Mouse (Mus musculus) liver, embryonic 12.5 days (tissue): ENCODE results near the gene Ptprr. TPM values are rescaled to one million over a fixed set of nuclear protein-coding genes. Genes with fewer than 3 reads are reported as not detected.

Experiments used
- ATAC-seq: fragments of 200-750 bp; cut with Nextera tagmentation; 2 replicates; pipeline ENCODE4 v1.8.0; 2017; ENCODE audit warnings: moderate number of reproducible peaks, mild to moderate bottlenecking, moderate library complexity
- H3K27ac ChIP-seq: fragments of 300-500 bp; sonication (generic); 2 replicates; pipeline ENCODE4 v1.5.1; 2016; ENCODE audit warnings: mild to moderate bottlenecking
- H3K27me3 ChIP-seq: fragments of 300-500 bp; sonication (generic); replicated peaks from 2 replicates; pipeline ENCODE4 v1.6.1; 2016; ENCODE audit warnings: mild to moderate bottlenecking, moderate library complexity
- H3K36me3 ChIP-seq: fragments of 300-500 bp; sonication (generic); 2 replicates; pipeline ENCODE4 v1.6.1; 2016; ENCODE audit warnings: mild to moderate bottlenecking, moderate library complexity
- H3K4me1 ChIP-seq: fragments of 300-500 bp; sonication (generic); 2 replicates; pipeline ENCODE4 v1.6.1; 2016
- H3K4me2 ChIP-seq: fragments of 300-500 bp; sonication (generic); 2 replicates; pipeline ENCODE4 v1.6.1; 2016; ENCODE audit warnings: mild to moderate bottlenecking, moderate library complexity
- H3K4me3 ChIP-seq: fragments of 300-500 bp; sonication (generic); 2 replicates; pipeline ENCODE4 v1.5.1; 2016; ENCODE audit warnings: mild to moderate bottlenecking, moderate library complexity
- H3K9ac ChIP-seq: fragments of 300-500 bp; sonication (generic); 2 replicates; pipeline ENCODE4 v1.6.1; 2016; ENCODE audit warnings: mild to moderate bottlenecking, moderate library complexity
- H3K9me3 ChIP-seq: fragments of 300-500 bp; sonication (generic); replicated peaks from 2 replicates; pipeline ENCODE4 v1.6.1; 2016; ENCODE audit warnings: mild to moderate bottlenecking, moderate library complexity
- WGBS: fragments of 180-500 bp; shearing (Covaris S2); methylation state at CpG from one replicate; pipeline ENCODE4 v1.1.7; 2016; ENCODE audit not compliant: insufficient replicate concordance; 5-methylcytosine and 5-hydroxymethylcytosine counted together
- polyA plus RNA-seq: library from polyadenylated mRNA; unstranded; fragments of >200 nt; fragmentation: Nextera tagmentation; extraction: Ambion mirVana; gene quantifications from 2 replicates; pipeline ENCODE4 v1.2.1, GENCODE M21; 2016

The Ptprr gene
- polyA plus RNA-seq, 1 experiment from 2014 or later, result 0.04 TPM

DNA sequence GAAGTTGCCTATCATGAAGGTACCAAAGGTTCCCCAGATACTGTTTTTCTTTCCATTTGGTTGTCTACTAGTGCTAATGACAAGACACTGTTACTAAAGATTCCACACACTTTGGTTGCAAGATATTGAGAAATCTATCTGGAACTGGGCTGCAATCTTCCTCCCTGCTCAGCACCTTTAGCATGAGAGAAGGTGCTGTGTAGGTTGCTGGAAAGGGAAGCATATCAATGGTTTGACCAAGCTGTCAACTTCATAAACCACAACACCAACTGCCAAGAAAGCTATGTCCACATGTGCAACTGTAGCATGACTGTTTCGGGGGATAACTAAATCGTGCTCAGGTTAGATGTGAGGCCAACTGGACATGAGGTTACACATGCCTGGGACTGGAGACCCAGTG, 103.5 kb downstream of the Ptprr start:
- no peak overlapping the region for H3K4me3 ChIP-seq
- H3K4me2 ChIP-seq, result no peak overlapping the region
- no peaks in the 10 kb centered on the region for H3K27me3 ChIP-seq
- no peak overlapping the region for H3K27ac ChIP-seq
- H3K9me3 ChIP-seq, result no peaks in the 10 kb centered on the region
- ATAC-seq, result no peak
- H3K36me3 ChIP-seq, result no peaks in the 10 kb centered on the region
- no peak overlapping the region for H3K9ac ChIP-seq
- 33% methylated on average over 2 of the region's 2 CpGs for WGBS
- H3K4me1 ChIP-seq, result no peaks in the 10 kb centered on the region

DNA sequence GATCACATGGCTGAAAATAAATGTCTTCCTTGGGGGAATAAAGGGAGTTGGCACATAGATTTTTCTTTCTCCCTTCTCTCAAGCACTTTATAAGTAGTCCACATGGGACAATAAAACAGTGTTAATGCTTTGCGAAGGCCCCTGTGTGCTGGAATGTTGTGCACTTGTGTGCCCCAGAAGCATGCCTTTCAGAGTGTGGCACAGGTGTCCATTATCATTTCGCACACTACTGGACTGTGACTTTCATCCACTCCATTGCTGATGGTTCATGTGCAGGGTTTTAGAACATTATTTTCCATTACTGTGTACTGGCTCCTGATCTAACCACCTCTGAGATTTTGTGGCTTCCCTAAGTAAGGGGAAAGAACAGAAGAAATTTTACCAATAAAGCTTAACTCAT, 105.8 kb downstream of the Ptprr start:
- no peak overlapping the region for H3K4me3 ChIP-seq
- no peak overlapping the region for H3K4me2 ChIP-seq
- H3K4me1 ChIP-seq, result no peaks in the 10 kb centered on the region
- no peaks in the 10 kb centered on the region for H3K27me3 ChIP-seq
- ATAC-seq, result no peak
- no peak overlapping the region for H3K9ac ChIP-seq
- H3K36me3 ChIP-seq, result no peaks in the 10 kb centered on the region
- WGBS, result 73% methylated on average over 2 of the region's 2 CpGs
- no peaks in the 10 kb centered on the region for H3K9me3 ChIP-seq
- no peak overlapping the region for H3K27ac ChIP-seq

DNA sequence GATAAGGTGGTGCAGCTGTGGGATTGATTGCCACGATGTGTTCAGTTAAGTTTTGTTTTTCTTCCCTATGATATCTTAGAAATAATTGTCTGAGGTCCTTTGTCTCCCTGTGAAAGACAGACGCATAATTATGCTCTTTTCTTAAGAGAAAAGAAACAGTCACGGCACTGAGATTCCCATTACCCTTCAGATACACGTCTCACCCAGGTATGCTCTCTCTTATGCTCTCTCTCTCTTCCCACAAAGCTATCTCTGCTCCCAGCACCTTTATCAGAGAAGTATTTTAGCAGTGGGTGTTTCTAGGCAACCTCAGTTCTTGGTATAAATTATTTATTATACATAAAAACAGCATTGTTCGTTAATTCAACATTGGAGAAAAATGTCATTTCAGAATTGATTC, 107.4 kb downstream of the Ptprr start:
- WGBS, result 51% methylated on average over 5 of the region's 5 CpGs
- no peak for ATAC-seq

DNA sequence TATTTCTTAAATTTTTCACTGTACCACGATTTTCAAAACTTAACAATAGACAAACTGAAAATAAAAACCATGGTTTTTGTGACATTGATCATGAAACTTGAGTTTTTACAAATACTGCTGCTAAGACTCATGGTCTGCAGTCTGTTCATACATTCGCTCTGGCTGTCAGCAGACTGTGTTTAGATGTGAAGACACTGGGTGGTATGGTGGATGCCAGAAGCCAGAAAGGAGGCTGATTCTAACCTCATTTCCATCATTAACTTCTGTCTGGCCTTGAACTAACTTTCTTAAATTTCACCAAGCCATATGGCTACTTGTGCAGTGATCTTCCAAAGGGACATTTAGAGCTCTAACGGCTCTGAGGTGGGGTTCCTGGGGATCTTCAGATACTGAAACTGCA, 112.4 kb downstream of the Ptprr start:
- Histone ChIP-seq H3K27me3 (no peaks in the 10 kb centered on the region), H3K27ac (no peak overlapping the region), H3K9me3 (no peaks in the 10 kb centered on the region), H3K4me2 (no peak overlapping the region), H3K36me3 (no peaks in the 10 kb centered on the region), H3K4me1 (no peaks in the 10 kb centered on the region), H3K9ac (no peak overlapping the region), H3K4me3 (no peak overlapping the region)
- 53% methylated on average over 3 of the region's 3 CpGs for WGBS
- ATAC-seq, result no peak

More for the DNA sequence above, 107.4 kb downstream of the Ptprr start:
- Histone ChIP-seq H3K4me3 (no peak overlapping the region), H3K27ac (no peak overlapping the region), H3K9ac (no peak overlapping the region), H3K27me3 (no peaks in the 10 kb centered on the region), H3K4me1 (no peaks in the 10 kb centered on the region), H3K9me3 (no peaks in the 10 kb centered on the region), H3K36me3 (no peaks in the 10 kb centered on the region), H3K4me2 (no peak overlapping the region)

DNA sequence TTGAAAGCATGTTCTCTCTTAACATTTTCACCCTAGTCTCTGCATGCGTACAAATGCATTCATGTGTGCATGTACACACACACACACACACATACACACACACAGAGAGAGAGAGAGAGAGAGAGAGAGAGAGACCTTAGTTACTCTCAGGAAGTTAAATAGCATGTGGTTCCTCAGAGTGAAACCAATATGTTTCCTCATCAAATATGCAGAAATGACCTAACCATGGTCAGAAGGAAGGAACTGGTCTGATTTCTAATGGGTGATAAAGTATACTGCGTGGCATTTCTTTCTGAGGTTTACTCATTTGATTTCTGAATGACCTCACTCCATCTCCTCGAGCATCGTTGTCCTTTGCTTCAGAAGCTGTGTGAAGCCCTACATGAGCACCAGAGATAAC, 113.2 kb downstream of the Ptprr start:
- 47% methylated on average over 4 of the region's 4 CpGs for WGBS
- Histone ChIP-seq H3K4me2 (no peak overlapping the region), H3K4me1 (no peaks in the 10 kb centered on the region), H3K27me3 (no peaks in the 10 kb centered on the region), H3K9ac (no peak overlapping the region), H3K9me3 (no peaks in the 10 kb centered on the region), H3K27ac (no peak overlapping the region), H3K36me3 (no peaks in the 10 kb centered on the region), H3K4me3 (no peak overlapping the region)
- no peak for ATAC-seq

DNA sequence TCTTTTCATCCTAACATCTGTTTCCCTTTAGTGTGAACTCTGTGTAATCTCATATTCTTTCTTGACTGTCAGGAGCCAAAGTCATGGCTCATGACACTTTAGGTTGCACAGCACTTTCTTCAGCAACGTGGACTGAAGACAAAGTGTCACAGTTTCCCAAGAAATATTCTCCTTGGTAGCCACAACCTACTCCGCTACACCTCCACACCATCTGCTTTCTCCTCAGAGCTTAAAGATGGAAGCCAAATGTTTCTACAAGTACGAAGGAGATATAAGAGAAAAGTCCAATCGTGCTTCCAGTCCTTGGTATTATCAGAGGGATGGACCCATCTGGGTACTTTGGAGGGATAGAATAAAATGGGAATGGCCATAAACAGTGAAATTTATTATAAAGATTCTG, 114.2 kb downstream of the Ptprr start:
- ATAC-seq, result no peak
- no peak overlapping the region for H3K9ac ChIP-seq
- H3K27ac ChIP-seq, result no peak overlapping the region
- WGBS, result 63% methylated on average over 4 of the region's 4 CpGs
- H3K36me3 ChIP-seq, result no peaks in the 10 kb centered on the region
- H3K4me3 ChIP-seq, result no peak overlapping the region
- no peaks in the 10 kb centered on the region for H3K9me3 ChIP-seq
- no peaks in the 10 kb centered on the region for H3K27me3 ChIP-seq
- no peaks in the 10 kb centered on the region for H3K4me1 ChIP-seq
- H3K4me2 ChIP-seq, result no peak overlapping the region

DNA sequence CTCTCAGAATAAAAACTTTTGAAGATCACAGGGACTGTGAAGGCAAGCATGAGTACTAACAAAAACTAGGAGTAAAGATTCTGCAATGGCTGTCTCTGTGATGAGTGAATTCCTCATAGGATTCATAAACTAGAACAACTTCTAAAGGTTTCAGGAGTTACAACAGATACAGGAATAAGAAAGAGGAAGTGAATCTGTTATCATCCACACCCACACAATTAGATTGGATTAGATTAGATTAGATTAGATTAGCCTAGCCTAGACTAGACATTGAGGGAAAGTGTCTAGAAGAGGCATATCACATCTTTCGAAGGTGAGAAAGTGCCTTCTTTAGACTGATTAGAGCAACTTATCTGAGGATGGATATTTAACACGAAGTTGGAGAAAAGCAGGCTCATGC, 117.2 kb downstream of the Ptprr start:
- Histone ChIP-seq H3K4me1 (no peaks in the 10 kb centered on the region), H3K9ac (no peak overlapping the region), H3K36me3 (no peaks in the 10 kb centered on the region), H3K27me3 (no peaks in the 10 kb centered on the region), H3K27ac (no peak overlapping the region), H3K9me3 (no peaks in the 10 kb centered on the region), H3K4me3 (no peak overlapping the region), H3K4me2 (no peak overlapping the region)
- ATAC-seq, result no peak
- WGBS, result 44% methylated on average over 2 of the region's 2 CpGs

DNA sequence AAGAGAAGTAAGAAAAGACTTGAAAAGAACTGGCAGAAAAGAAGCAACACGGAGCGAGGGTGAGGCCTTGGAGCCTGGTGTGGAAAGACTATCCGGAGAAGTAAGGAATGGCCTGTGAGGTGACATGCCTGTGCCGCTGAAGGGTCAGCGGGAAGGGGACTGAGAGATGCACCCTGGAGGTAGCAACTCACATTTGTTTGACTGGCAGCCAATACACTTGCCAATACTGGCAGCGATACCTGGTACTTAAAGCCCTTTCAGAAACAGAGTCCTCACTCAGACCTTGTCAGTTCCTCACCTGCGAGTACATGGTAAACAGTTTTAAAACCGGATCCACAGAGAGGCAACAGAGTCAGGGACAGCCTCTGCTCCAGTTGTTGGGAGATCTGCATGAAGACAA, 122.2 kb downstream of the Ptprr start:
- Histone ChIP-seq H3K4me2 (no peak overlapping the region), H3K36me3 (no peaks in the 10 kb centered on the region), H3K4me3 (no peak overlapping the region), H3K27me3 (no peaks in the 10 kb centered on the region), H3K9me3 (no peaks in the 10 kb centered on the region), H3K4me1 (no peaks in the 10 kb centered on the region), H3K27ac (no peak overlapping the region), H3K9ac (no peak overlapping the region)
- no peak for ATAC-seq
- WGBS, result 70% methylated on average over 8 of the region's 8 CpGs

DNA sequence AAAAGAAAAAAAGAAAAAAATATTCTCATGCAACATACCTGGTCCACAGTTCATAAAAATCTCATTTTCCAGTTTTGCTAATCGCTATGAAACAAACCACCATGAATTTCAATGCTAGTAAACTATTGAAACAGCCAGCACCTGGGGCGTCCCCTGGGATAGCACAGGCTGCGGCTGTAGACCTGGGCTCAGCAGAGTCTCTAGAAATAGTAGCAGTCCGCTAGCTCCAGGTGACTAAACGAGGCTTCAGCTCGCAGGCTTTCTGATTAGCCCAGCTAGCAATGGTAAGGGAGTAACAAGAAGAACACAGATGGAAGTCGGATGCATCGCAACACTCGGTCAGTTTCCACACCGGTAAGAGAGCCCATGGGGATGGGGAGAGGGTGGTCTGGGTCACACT, 125.7 kb downstream of the Ptprr start:
- Histone ChIP-seq H3K27me3 (no peaks in the 10 kb centered on the region), H3K27ac (no peak overlapping the region), H3K4me1 (no peaks in the 10 kb centered on the region), H3K9ac (no peak overlapping the region), H3K4me3 (no peak overlapping the region), H3K9me3 (no peaks in the 10 kb centered on the region), H3K36me3 (no peaks in the 10 kb centered on the region), H3K4me2 (no peak overlapping the region)
- ATAC-seq, result no peak
- WGBS, result 77% methylated on average over 10 of the region's 10 CpGs

DNA sequence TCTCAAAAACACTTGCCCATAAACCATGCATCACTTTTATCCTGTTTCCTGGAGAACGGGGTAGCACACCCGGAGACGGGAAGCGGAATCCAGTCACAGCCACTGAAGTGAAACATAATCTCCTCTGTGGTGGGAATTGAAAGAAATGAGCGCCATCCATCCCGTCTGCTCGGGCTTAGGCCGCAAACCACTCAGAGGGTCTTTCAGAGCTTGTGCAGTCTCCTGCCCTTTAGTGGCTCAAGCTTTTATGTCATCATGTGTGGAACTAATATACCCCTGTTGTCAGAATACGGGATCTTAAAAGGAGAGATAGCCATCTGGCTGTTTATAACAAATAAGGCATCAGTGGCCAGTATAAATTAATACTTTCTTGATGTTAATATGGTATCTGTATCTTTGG, 128.1 kb downstream of the Ptprr start:
- WGBS, result 75% methylated on average over 9 of the region's 9 CpGs
- Histone ChIP-seq H3K36me3 (no peaks in the 10 kb centered on the region), H3K27ac (no peak overlapping the region), H3K9me3 (no peaks in the 10 kb centered on the region), H3K4me2 (no peak overlapping the region), H3K4me1 (no peaks in the 10 kb centered on the region), H3K4me3 (no peak overlapping the region), H3K27me3 (no peaks in the 10 kb centered on the region), H3K9ac (no peak overlapping the region)
- no peak for ATAC-seq

DNA sequence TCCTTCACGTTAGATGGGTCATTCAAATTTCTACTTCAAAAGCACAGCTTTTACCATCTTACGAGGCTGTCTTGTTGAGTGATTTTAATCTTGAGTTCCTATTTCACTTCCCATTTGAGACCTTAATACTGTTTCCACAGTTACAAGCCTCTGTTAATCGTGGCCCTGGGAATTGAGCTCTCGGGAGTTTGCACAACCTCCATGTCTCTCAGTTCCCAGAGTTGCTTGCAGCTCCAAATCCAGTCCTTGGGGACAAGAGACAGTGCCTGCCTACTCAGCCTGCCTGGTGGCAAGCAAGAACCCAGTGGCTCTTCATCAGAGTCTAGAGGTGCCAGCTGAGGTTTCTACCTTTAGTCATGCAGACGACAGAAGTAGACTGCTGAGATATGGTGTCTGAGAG, 136.7 kb downstream of the Ptprr start:
- no peak overlapping the region for H3K4me3 ChIP-seq
- ATAC-seq, result no peak
- 74% methylated on average over 5 of the region's 5 CpGs for WGBS
- no peak overlapping the region for H3K9ac ChIP-seq
- no peaks in the 10 kb centered on the region for H3K4me1 ChIP-seq
- no peaks in the 10 kb centered on the region for H3K27me3 ChIP-seq
- no peaks in the 10 kb centered on the region for H3K36me3 ChIP-seq
- no peak overlapping the region for H3K4me2 ChIP-seq
- no peak overlapping the region for H3K27ac ChIP-seq
- peaks cover 4% of the 10 kb centered on the region; the same call in 1 of the 2 replicates for H3K9me3 ChIP-seq

DNA sequence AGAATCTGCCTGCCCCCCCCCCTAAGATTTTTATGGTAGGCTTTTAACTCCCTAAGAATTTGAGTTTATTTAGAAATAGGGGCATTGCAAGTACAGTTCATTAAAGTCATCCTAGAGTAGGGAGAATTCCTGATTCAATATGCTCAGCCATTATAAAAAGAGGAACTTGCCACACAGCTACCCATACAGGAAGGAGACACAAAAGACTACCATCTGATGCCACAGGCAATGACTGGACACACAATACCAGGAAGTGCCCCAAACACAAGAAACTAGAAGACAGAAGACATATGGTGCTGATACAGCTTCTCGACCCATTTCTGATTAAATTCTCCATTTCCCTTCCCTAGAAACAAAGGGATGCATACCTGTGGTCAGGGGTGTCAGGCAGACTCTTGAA, 138.7 kb downstream of the Ptprr start:
- WGBS, result 0% methylated on average over 1 of the region's 1 CpGs
- no peak for ATAC-seq
- no peaks in the 10 kb centered on the region for H3K27me3 ChIP-seq

DNA sequence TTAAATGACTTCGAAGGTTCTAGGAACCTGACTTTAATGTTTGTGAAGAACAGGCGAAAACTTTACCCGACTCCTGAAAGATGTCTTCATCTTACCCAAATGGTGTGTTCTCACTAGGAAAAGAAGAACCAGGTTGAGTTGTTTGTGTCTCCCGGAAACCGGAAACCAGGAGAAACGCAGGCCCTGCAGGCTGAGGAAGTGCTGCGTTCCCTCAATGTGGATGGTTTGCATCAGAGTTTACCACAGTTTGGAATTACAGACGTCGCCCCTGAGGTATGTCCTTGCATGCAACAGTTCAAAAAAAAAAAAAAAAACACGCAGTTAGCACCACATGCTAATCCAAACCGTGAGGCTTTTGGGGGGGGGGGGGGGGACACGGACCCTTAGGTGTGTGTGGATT, 144.3 kb downstream of the Ptprr start:
- WGBS, result 53% methylated on average over 10 of the region's 12 CpGs
- H3K9ac ChIP-seq, result no peak overlapping the region

More for the DNA sequence above, 138.7 kb downstream of the Ptprr start:
- no peak overlapping the region for H3K9ac ChIP-seq
- no peak overlapping the region for H3K4me2 ChIP-seq
- peaks cover 4% of the 10 kb centered on the region; the same call in 1 of the 2 replicates for H3K9me3 ChIP-seq
- H3K4me3 ChIP-seq, result no peak overlapping the region
- H3K27ac ChIP-seq, result no peak overlapping the region
- H3K36me3 ChIP-seq, result no peaks in the 10 kb centered on the region
- no peaks in the 10 kb centered on the region for H3K4me1 ChIP-seq

More for the DNA sequence above, 144.3 kb downstream of the Ptprr start:
- Histone ChIP-seq H3K4me1 (no peaks in the 10 kb centered on the region), H3K4me2 (no peak overlapping the region), H3K9me3 (no peaks in the 10 kb centered on the region), H3K4me3 (no peak overlapping the region), H3K27ac (no peak overlapping the region), H3K27me3 (no peaks in the 10 kb centered on the region), H3K36me3 (no peaks in the 10 kb centered on the region)
- no peak for ATAC-seq
